Mouse (Mus musculus) ES-E14 (cell line): ENCODE measurements around the gene Arl15. TPM values are rescaled to one million over a fixed set of nuclear protein-coding genes. Genes with fewer than 3 reads are reported as not detected.

Source experiments
- DNase-seq: peaks from one replicate; pipeline ENCODE4 v3.0.0-alpha.2; 2013; ENCODE audit warnings: low read depth, low spot score
- H3K27ac ChIP-seq: 2 replicates; pipeline ENCODE4 v1.5.1; 2012; ENCODE audit warnings: low read depth, mild to moderate bottlenecking, low read length, moderate library complexity, mixed read lengths; ENCODE audit not compliant: poor library complexity, insufficient read depth, severe bottlenecking
- H3K36me3 ChIP-seq: 2 replicates; pipeline ENCODE4 v1.6.1; 2012; ENCODE audit warnings: mild to moderate bottlenecking, low read length, moderate library complexity, mixed read lengths; ENCODE audit not compliant: control insufficient read depth, poor library complexity, insufficient read depth, severe bottlenecking
- H3K4me1 ChIP-seq, 2 experiments: fragments of 150-350 bp in 1 of 2; sonication (generic) in 1 of 2; 2 replicates each; pipeline ENCODE4 v1.6.1; 2012; ENCODE audit warnings: low read length in 2 of 2, mild to moderate bottlenecking in 1 of 2, mixed read lengths in 1 of 2; ENCODE audit not compliant: control insufficient read depth in 2 of 2, insufficient read depth in 2 of 2, poor library complexity in 1 of 2
- H3K4me3 ChIP-seq, 2 experiments: fragments of 150-350 bp in 1 of 2; sonication (generic) in 1 of 2; 2 replicates each; pipeline ENCODE4 v1.5.1; 2012; ENCODE audit warnings: low read length in 2 of 2, low read depth in 1 of 2, mild to moderate bottlenecking in 1 of 2, mixed read lengths in 1 of 2; ENCODE audit not compliant: insufficient read depth in 1 of 2, poor library complexity in 1 of 2, severe bottlenecking in 1 of 2
- H3K9ac ChIP-seq: 2 replicates; pipeline ENCODE4 v1.6.1; 2012; ENCODE audit warnings: low read depth, mild to moderate bottlenecking, low read length, mixed read lengths; ENCODE audit not compliant: poor library complexity, insufficient read depth, severe bottlenecking
- H3K9me3 ChIP-seq: fragments of 150-350 bp; sonication (generic); 2 replicates; pipeline ENCODE4 v1.6.1; 2012; ENCODE audit warnings: low read depth, mild to moderate bottlenecking, low read length; ENCODE audit not compliant: control insufficient read depth, insufficient read depth
- CHD2 ChIP-seq: IDR thresholded peaks from 2 replicates; pipeline ENCODE4 v1.6.1; 2014; ENCODE audit warnings: mild to moderate bottlenecking, low read depth, low read length, inconsistent platforms
- HCFC1 ChIP-seq: IDR thresholded peaks from 2 replicates; pipeline ENCODE4 v1.6.1; 2012; ENCODE audit warnings: low read length, inconsistent platforms, borderline replicate concordance; ENCODE audit not compliant: insufficient read depth
- MAFK ChIP-seq: IDR thresholded peaks from 2 replicates; pipeline ENCODE4 v1.6.1; 2014; ENCODE audit warnings: mild to moderate bottlenecking, low read depth, low read length, inconsistent platforms; ENCODE audit not compliant: insufficient read depth
- ZC3H11A ChIP-seq: IDR thresholded peaks from 2 replicates; pipeline ENCODE4 v1.6.1; 2012; ENCODE audit warnings: low read depth, mild to moderate bottlenecking, inconsistent platforms, low read length, borderline replicate concordance
- ZNF384 ChIP-seq: IDR thresholded peaks from 2 replicates; pipeline ENCODE4 v1.6.1; 2012; ENCODE audit warnings: low read depth, low read length, inconsistent platforms
- in situ Hi-C, 2 experiments: fragments of 600-800 bp; cut with MboI; formaldehyde crosslinking; loops; one replicate each; pipeline ENCODE4 v1.15.1; 2025; ENCODE audit warnings: low sequenced_read_pairs in 2 of 2, inconsistent platforms in 1 of 2; ENCODE audit not compliant: unreplicated experiment in 2 of 2
- total RNA-seq: library from RNA; depleted of rRNA; stranded (reverse); fragments of 300-350 nt; gene quantifications from 2 replicates; pipeline ENCODE4 v1.2.3, GENCODE M21; 2012

Gene Arl15
- total RNA-seq, 1 experiment, result 15.1 TPM

- H3K27ac ChIP-seq, result no peak overlapping the region
- TF ChIP-seq ZC3H11A (no peak), CHD2 (no peak), MAFK (no peak), ZNF384 (no peak), HCFC1 (no peak)
- no peaks in the 10 kb centered on the region for H3K9me3 ChIP-seq
- DNase-seq, result no peak
- peaks cover 3% of the 10 kb centered on the region; the same call in 1 of the 2 replicates for H3K36me3 ChIP-seq
- in situ Hi-C loops, result no loop called here
- H3K4me3 ChIP-seq, result no peak overlapping the region
- H3K9ac ChIP-seq, result no peak overlapping the region
- H3K4me1 ChIP-seq, result peaks cover 17 to 26% of the 10 kb centered on the region in 2 experiments
Measured at GRCm38 (mm10) chr13:113854551-113855312, 60.4 kb downstream of the Arl15 start.

GRCm38 (mm10) chr13:113856946-113857345 lies 62.6 kb downstream of the Arl15 start:
- no peak for TF ChIP-seq MAFK
- TF ChIP-seq CHD2, result no peak
- no peak for TF ChIP-seq ZNF384
- no peak for TF ChIP-seq HCFC1
- TF ChIP-seq ZC3H11A, result no peak
- H3K9me3 ChIP-seq, result no peaks in the 10 kb centered on the region
- H3K36me3 ChIP-seq, result peaks cover 3% of the 10 kb centered on the region; the same call in 1 of the 2 replicates
- no peak overlapping the region for H3K27ac ChIP-seq
- in situ Hi-C loops, result no loop called here
- no peak overlapping the region for H3K4me3 ChIP-seq
- peaks cover 22 to 29% of the 10 kb centered on the region in 2 experiments for H3K4me1 ChIP-seq
- DNase-seq, result no peak
- no peak overlapping the region for H3K9ac ChIP-seq

- Histone ChIP-seq H3K27ac (no peak overlapping the region), H3K9me3 (no peaks in the 10 kb centered on the region), H3K9ac (peak overlapping the region; percentile 58; the same call in 1 of the 2 replicates), H3K36me3 (no peaks in the 10 kb centered on the region), H3K4me3 (peak overlapping the region; percentile 30 to 39), H3K4me1 (peaks cover 30 to 31% of the 10 kb centered on the region in 2 experiments)
- in situ Hi-C loops, result no loop called here
- no peak for DNase-seq
- TF ChIP-seq ZC3H11A (no peak), ZNF384 (peak; percentile 95)
Measured at GRCm38 (mm10) chr13:113858667-113859391, 64.5 kb downstream of the Arl15 start.

- no peak for DNase-seq
- Histone ChIP-seq H3K4me1 (peaks cover 30 to 33% of the 10 kb centered on the region in 2 experiments), H3K27ac (no peak overlapping the region), H3K36me3 (no peaks in the 10 kb centered on the region), H3K4me3 (peak overlapping the region; percentile 30 to 39), H3K9ac (peak overlapping the region; percentile 58; the same call in 1 of the 2 replicates), H3K9me3 (no peaks in the 10 kb centered on the region)
- TF ChIP-seq ZC3H11A, result no peak
- no peak for TF ChIP-seq MAFK
- no peak for TF ChIP-seq HCFC1
- no peak for TF ChIP-seq ZNF384
- no peak for TF ChIP-seq CHD2
- in situ Hi-C loops, result no loop called here
Measured at GRCm38 (mm10) chr13:113859392-113859776, 65.1 kb downstream of the Arl15 start.
